Mouse (Mus musculus) gastrocnemius, postnatal 25 days (tissue): Measurements from ENCODE around the gene Nav2. TPM values are rescaled to one million over a fixed set of nuclear protein-coding genes. Genes with fewer than 3 reads are reported as not detected.
A peak's percentile ranks its signal among the peaks of the same experiment; 100 is the strongest.

Experiments used
- DNase-seq: peaks from one replicate; pipeline ENCODE4 v3.0.0; 2022
- total RNA-seq, 2 experiments: library from RNA; stranded (reverse); gene quantifications; 1 replicate in 1 of 2; 2 replicates in 1 of 2; pipeline ENCODE4 v1.2.3; 2021

Gene Nav2
- total RNA-seq, 2 experiments from 2014 or later = 29.5 to 30.0 TPM

DNA sequence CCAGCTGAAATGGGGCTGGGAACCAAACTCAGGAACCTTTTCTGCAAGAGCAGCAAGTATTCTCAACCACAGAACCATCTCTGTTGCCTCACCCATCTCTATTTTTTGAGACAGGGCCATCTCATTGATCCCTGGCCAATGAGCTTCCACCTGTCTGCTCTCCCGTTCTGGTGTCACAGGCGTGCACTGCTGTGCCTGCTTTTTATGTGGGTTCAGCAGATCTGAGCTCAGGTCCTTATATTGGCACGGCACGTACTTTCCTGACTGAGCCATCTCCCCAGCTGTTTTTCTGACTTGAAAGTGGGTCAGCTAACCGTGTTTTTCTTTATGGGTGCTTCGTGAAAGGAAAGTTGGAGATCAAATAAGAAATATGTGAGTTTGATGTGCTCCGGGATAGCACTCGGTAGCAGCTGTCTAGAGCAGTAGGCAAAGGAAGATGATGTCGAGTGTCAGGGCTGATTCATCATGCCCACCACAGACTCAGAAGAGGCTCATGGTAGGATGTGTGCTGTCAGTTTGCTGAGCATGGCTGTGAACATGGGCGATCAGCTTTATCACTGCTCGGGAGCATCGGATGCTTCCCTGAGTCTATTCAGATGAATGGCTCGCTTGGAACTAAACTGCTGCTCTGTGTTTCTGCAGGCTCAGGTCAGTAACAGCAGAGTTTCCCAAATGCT, 456.1 kb downstream of the Nav2 start:
- no peak for DNase-seq

GRCm38 (mm10) chr7:49368590-49368989, 460.1 kb downstream of the Nav2 start:
- no peak for DNase-seq

GRCm38 (mm10) chr7:49369006-49369405, 460.5 kb downstream of the Nav2 start:
- no peak for DNase-seq

DNA sequence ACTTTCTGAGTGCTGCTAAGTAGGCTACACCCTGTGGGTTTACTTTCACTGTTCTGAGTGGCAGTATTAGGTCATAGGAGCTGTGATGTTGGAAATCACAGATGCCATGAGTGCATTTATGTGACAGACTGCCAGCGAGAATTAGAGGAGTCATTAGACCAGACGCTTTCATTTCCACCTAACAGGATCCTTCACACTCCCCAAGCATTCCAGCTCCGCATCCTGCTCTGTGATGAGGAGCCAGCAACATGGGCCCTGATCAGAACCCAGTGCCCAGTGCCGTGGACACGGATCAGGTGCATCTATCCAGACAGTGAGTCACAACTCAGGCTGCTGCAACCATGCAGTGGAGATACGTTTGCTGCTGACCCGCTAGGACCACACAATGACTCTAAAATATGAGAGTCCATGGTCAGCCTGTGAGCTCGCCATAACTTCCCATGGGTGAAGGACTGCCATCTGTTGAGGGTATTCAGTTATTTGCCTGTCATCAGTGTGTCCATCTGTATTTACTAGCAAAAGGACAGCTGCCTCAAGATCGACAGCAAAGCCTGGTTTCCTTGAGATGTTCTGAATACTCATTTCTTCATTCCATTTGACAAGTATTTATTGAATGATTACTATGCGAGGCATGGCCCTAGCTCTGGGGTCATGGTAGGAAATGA, 461.4 kb downstream of the Nav2 start:
- DNase-seq = no peak

DNA sequence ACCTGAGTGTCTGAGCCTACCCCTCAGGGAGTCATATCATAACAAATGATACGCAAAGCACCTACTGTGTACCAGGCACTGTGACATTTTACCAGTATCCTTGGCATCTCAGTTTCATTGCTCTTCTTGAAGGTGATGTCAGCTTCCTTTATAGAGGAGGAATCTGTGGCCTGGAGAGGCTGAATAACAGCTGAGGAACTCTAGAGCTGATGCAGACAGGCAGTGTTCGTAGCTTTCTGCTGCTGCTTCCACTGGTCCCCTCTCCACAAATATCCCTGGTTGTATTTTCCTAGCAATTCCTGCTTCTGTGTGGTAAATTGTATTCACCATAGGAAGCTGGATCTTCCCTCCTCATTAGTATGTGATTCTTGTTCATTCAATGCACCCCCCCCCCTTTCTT, 462.8 kb downstream of the Nav2 start:
- DNase-seq = no peak

GRCm38 (mm10) chr7:49371972-49372371, 463.5 kb downstream of the Nav2 start:
- no peak for DNase-seq

DNA sequence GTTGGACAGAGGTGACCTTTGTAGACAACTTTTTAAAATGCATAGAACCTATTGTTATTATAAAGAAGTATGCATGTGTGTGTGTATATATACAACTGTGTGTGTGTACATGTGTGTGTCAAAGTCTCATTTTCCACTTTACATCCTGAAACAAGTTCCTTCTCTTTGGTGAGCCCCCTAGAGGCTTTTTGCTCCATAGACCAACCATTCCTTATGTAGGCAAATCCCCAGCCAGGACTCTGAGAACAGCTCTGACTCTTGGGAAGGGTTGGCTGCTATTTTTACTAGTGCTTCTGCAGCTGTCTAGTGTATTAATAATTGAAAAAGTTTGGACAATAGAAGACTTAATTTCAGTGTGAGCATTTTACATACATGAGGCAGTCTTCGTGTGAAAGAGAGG, 464.7 kb downstream of the Nav2 start:
- no peak for DNase-seq

- DNase-seq = no peak
Measured at GRCm38 (mm10) chr7:49373661-49374060, 465.1 kb downstream of the Nav2 start.

DNA sequence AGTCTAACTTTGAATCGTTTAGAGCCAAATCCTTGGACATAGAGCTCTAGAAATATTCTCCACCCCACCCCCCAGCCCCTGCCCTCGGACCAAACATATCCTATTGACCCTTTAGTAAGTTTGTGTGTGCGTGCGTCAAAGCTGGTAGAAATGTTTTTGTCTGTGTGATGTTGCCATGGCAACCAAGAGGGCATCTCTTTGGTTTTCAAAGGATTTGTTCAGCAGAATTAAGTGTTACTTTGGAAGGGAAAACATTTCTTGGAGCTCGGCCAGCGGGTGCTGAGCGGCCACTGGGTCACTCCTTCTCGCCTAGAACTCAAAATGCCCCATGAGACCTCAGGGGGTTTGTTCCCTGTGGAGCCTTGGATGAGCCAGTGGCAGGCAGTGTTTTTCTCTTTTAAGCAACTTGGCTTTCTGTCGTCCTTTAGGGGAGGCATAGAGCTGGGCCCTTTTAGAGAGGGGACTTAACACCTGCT, 467.0 kb downstream of the Nav2 start:
- peak; percentile 11 for DNase-seq

DNA sequence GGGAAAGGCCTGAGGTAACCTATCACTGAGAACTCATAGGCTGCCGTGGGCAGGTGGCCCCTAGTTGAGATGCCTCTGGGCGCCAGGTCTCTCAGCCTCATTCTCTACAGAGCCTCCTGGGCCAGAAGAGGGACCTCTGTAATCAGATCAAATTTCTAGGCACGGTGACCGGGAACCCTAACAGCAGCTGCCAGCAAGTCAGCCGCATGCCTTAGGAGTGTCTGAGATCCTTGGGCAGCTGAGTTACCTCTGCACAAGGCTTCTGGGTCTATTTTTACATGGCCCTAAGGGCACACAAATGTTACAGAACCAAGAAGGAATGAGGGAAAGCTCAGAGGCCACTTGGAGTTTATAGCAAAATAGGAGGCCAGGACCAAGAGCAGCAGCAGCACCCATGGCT, 470.1 kb downstream of the Nav2 start:
- peak; percentile 70 for DNase-seq

GRCm38 (mm10) chr7:49380940-49381339, 472.4 kb downstream of the Nav2 start:
- no peak for DNase-seq

DNA sequence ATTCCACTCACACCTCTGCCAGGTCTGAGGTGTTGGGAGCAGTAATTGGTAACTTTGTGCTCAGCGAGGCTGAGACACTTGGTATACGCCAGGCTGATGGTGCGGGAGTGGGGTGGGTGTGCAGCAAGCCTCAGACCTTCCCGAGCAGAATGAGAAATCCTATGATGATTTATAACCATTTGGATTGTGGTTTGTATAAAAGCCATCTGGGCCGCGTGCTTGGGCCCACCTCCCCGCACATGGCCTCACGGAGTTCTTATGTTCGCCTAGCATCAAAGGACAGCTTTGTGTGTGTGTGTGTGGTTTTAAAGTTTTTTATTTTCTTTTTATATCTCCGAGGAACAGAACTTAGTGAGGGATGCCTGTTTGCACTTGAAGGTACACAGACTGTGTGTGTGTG, 474.4 kb downstream of the Nav2 start:
- DNase-seq = no peak

DNA sequence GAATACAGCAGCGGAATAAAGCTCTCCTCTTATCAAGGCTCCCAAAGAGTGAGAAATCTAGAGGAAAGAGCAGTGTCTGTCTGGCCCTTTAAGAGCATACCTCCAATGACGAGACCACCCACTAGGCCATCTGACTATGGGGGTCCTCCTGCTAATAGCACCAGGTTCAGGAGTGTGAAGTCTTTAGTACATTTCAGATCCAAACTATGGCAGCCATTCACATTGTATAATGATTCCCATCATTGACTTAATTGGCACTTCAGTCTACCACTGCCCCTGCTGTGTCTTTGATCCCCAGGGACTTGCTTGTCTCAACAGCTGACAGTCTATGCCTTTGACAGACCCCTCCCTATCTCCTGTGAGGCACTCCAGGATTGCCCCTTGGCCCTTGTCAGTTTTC, 479.6 kb downstream of the Nav2 start:
- DNase-seq = no peak

DNA sequence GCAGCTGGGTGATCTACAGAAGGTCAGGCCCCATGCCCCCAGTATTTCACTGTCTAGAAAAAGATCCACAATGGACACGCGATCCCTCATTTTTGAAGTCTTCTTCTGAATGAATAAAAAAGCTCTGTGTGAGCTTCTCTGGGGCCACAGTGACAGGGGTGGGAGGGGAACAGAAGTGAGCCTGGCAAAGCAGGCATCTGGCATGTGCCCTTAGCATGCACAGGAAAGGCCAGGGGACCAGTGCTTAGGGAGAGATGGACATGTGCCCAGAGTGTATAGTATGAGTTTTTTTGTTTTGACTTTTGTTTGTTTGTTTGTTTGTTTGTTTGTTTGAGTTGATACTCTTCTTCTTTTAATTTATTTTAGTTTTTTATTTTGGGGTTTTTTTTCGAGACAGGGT, 481.8 kb downstream of the Nav2 start:
- DNase-seq = no peak

- DNase-seq = no peak
Measured at GRCm38 (mm10) chr7:49390829-49391228, 482.3 kb downstream of the Nav2 start.

- no peak for DNase-seq
Measured at GRCm38 (mm10) chr7:49392180-49392579, 483.7 kb downstream of the Nav2 start.

GRCm38 (mm10) chr7:49392834-49393233, 484.3 kb downstream of the Nav2 start:
- no peak for DNase-seq

GRCm38 (mm10) chr7:49393857-49394256, 485.3 kb downstream of the Nav2 start:
- no peak for DNase-seq

- DNase-seq = no peak
Measured at GRCm38 (mm10) chr7:49396202-49396601, 487.7 kb downstream of the Nav2 start.

DNA sequence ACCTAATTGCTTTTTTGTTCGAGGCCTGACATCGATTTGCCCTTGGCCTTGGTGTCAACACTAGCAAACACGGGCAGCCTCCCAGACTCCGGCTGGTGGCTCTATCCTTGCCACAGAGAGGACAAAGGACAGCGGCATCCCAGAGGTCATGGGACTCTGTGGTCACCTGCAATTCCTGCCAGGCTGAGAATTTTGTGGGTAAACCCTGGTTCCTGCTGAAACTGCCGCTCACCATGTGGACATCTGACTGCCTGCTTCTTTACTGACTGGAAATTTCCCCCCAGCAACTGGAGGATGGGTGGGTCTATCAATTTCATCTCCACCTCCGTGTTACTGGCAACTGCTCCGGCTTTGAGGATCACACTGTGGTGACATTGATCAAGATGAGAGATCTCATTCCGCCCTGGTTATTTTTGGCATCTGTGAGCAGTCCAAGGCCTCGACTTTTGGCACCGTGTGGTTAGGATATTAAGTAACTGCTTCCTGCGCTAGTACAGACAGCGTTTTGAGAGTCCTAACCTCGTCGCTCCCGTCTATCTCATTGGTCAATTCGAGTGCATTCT, 489.0 kb downstream of the Nav2 start:
- peak; percentile 69 for DNase-seq

DNA sequence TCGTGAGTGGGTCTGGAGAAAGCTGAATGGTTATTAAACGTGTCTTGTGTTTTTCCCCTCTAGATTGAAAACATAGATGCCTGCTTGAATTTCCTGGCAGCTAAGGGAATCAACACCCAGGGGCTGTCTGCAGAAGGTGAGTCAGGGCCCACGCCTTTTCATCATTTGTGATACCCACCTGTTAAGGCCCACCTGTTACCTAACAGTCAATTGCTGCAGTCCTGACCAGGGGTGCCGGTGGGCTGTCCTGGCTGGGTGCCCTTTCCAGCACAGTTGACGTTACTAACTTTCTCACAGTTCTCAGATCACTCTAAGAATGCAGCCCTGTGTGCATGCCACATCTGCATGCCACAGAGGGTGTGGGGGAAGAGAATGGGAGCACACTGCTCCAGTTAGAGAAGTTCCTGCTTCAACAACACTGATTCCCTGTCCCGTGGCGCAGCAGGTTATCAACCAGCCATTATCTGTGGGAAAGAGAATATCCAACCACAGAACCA, 489.6 kb downstream of the Nav2 start:
- DNase-seq = no peak

- no peak for DNase-seq
Measured at GRCm38 (mm10) chr7:49399314-49399713, 490.8 kb downstream of the Nav2 start.

GRCm38 (mm10) chr7:49400463-49400862, 491.9 kb downstream of the Nav2 start:
- DNase-seq = no peak

DNA sequence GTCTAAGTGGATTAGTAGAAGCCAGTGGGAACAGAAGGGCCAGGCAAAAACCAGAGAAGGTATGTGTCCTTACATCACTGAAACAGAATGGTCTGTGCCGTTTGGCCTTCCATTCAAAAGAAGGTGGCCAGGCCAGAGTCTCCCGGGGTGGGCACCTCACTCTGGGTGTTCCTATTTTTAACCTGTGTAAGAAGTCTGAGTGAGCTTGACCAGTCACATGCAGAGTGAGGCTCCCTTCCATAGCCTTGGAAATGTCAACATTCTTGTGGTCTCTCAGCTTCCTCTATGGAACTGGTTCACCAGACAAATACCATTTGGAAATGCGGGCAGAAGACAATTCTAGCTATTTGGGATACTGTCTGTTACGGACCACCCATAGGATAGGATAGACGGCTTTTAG, 494.0 kb downstream of the Nav2 start:
- no peak for DNase-seq
